Comparison of ENCODE assay signal across 12 mouse cellular contexts in the genomic region with DNA sequence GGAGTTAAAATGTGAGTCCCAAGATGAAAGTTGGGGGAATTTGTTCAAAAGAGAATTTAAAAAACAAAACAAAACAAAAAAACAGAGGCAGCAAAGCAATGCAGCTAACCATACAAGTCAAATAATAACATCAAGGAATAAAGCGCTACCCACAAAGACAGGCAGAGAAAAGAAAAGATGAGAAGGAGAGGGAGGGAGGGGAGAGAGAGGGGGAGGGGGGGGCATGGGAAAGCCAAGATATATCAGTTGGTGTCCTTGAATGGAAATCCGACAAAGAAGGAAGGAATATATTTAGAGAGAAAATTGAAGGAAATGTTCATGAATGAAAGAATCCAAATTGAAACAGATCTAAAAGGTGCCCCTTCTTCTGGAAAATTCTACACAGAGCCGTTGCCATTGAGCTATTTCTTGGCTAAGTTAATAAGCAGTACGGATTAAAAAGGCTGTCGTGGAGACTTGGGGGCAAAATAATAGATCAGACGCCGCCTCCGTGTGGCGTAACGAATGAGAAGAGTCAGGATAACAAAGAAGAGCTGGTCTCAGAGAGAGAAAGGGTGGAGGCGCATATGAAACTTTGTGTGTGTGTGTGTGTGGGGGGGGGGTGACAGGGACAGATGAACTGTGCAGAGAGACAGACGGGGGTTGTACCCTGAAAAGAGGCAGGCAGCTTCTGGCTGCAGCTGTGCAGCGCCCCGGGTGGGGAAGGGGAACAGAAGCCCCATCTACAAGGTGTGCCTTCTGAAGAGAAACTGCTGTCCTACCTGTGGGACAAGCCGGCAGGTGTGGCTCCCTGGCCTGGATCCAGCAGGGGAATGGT.
DNase-seq lines count a peak whose midpoint lies in the region; ATAC-seq lines count a peak whose summit lies in the region.
"Had no signal": no experiment of that assay in that cellular context is flagged by ENCODE, and none has a peak within 500 bp of the region (broad histone marks: within the 10 kb centered on the region; RNA-seq: fewer than 3 reads in every experiment).

No protein-coding gene starts in this region.

- DNase-seq in heart, embryonic 10.5 days (ENCODE audit: low spot score) = peak; percentile 58
- no peak for DNase-seq in heart, postnatal 36 days
- peak; percentile 20 for DNase-seq in forebrain, embryonic 10.5 days (ENCODE audit: extremely low spot score, low spot score)
- peak; percentile 70 for DNase-seq in neural tube, embryonic 11.5 days (ENCODE audit: low spot score)
- DNase-seq in frontal cortex, postnatal 10 days (ENCODE audit: low spot score in 2 of 2) = no peak
- no peak for DNase-seq in layer of hippocampus, adult 9-10 months (ENCODE audit: low spot score)
- DNase-seq: heart, adult 2 months; liver, postnatal 0 days; right cerebral cortex, adult 18-20 months had no signal

- 67% methylated on average over 15 of the region's 15 CpGs for WGBS in heart, embryonic 10.5 days
- WGBS in forebrain, embryonic 10.5 days = 25% methylated on average over 15 of the region's 15 CpGs
- WGBS in hindbrain, embryonic 15.5 days = 13% methylated on average over 15 of the region's 15 CpGs
- 29% methylated on average over 15 of the region's 15 CpGs for WGBS in neural tube, embryonic 11.5 days
- 62% methylated on average over 15 of the region's 15 CpGs for WGBS in intestine, embryonic 16.5 days

- H3K27ac ChIP-seq in heart, embryonic 10.5 days = no peak overlapping the region
- peak overlapping the region; percentile 81 for H3K27ac ChIP-seq in forebrain, embryonic 10.5 days
- H3K27ac ChIP-seq in hindbrain, embryonic 15.5 days (replicated peaks) = no peak overlapping the region; the same call in 1 of the 2 replicates
- 0 out of 2 replicates have a peak overlapping the region, but pooled peaks have one; percentile 3 for H3K27ac ChIP-seq in neural tube, embryonic 11.5 days (ENCODE audit: low read depth, low read length)
- no peak overlapping the region for H3K27ac ChIP-seq in intestine, embryonic 16.5 days (ENCODE audit: low read length)
- H3K27ac ChIP-seq: heart, adult 2 months; intestine, embryonic 15.5 days had no signal

- intact Hi-C loops in heart, postnatal 36 days (cut with DNase I) = no loop called here

- H3K9ac ChIP-seq in hindbrain, embryonic 15.5 days = no peak overlapping the region
- no peak overlapping the region for H3K9ac ChIP-seq in neural tube, embryonic 11.5 days (ENCODE audit: low read length)
- no peak overlapping the region for H3K9ac ChIP-seq in intestine, embryonic 16.5 days (ENCODE audit: low read depth, low read length)
- H3K9ac ChIP-seq: intestine, embryonic 15.5 days; liver, postnatal 0 days had no signal

- H3K9me3 ChIP-seq in heart, embryonic 10.5 days = no peaks in the 10 kb centered on the region
- peaks cover 5% of the 10 kb centered on the region; the same call in 1 of the 2 replicates for H3K9me3 ChIP-seq in forebrain, embryonic 10.5 days
- no peaks in the 10 kb centered on the region for H3K9me3 ChIP-seq in hindbrain, embryonic 15.5 days
- H3K9me3 ChIP-seq in neural tube, embryonic 11.5 days (ENCODE audit: control insufficient read depth, low read length) = no peaks in the 10 kb centered on the region
- H3K9me3 ChIP-seq in intestine, embryonic 16.5 days (ENCODE audit: control insufficient read depth, low read length) = peaks cover 3% of the 10 kb centered on the region; the same call in 1 of the 2 replicates
- H3K9me3 ChIP-seq: intestine, embryonic 15.5 days had no signal

- H3K4me1 ChIP-seq in heart, embryonic 10.5 days = peaks cover 4% of the 10 kb centered on the region; the same call in 1 of the 2 replicates
- H3K4me1 ChIP-seq in forebrain, embryonic 10.5 days = peaks cover 42% of the 10 kb centered on the region
- peaks cover 21% of the 10 kb centered on the region; the same call in 1 of the 2 replicates for H3K4me1 ChIP-seq in hindbrain, embryonic 15.5 days (replicated peaks)
- 0 out of 2 replicates have a peak, but pooled peaks cover 7% of the 10 kb centered on the region for H3K4me1 ChIP-seq in neural tube, embryonic 11.5 days (ENCODE audit: control insufficient read depth, insufficient read depth, low read length)
- H3K4me1 ChIP-seq in intestine, embryonic 16.5 days (ENCODE audit: control insufficient read depth, insufficient read depth, low read length) = no peaks in the 10 kb centered on the region
- H3K4me1 ChIP-seq: intestine, embryonic 15.5 days had no signal

- H3K36me3 ChIP-seq in heart, embryonic 10.5 days = no peaks in the 10 kb centered on the region
- H3K36me3 ChIP-seq in forebrain, embryonic 10.5 days (replicated peaks) = no peaks in the 10 kb centered on the region
- H3K36me3 ChIP-seq in hindbrain, embryonic 15.5 days = no peaks in the 10 kb centered on the region
- H3K36me3 ChIP-seq in neural tube, embryonic 11.5 days (ENCODE audit: control insufficient read depth, insufficient read depth, low read length) = no peaks in the 10 kb centered on the region
- H3K36me3 ChIP-seq in intestine, embryonic 16.5 days (ENCODE audit: control insufficient read depth, insufficient read depth, low read length) = no peaks in the 10 kb centered on the region
- H3K36me3 ChIP-seq: intestine, embryonic 15.5 days had no signal

- peak; percentile 66; the same call in 1 of the 2 replicates for ATAC-seq in hindbrain, embryonic 15.5 days (ENCODE audit: low FRiP score, low read depth)
- peak; percentile 67 for ATAC-seq in neural tube, embryonic 11.5 days (ENCODE audit: insufficient read depth, low FRiP score, low TSS enrichment)
- ATAC-seq in intestine, embryonic 16.5 days = no peak
- ATAC-seq: intestine, embryonic 15.5 days; liver, postnatal 0 days had no signal

- no peak overlapping the region for H3K4me3 ChIP-seq in heart, embryonic 10.5 days
- H3K4me3 ChIP-seq in forebrain, embryonic 10.5 days = peak overlapping the region; percentile 16; the same call in 1 of the 2 replicates
- no peak overlapping the region for H3K4me3 ChIP-seq in hindbrain, embryonic 15.5 days
- H3K4me3 ChIP-seq in neural tube, embryonic 11.5 days (ENCODE audit: low read depth, low read length) = no peak overlapping the region
- H3K4me3 ChIP-seq in intestine, embryonic 16.5 days (ENCODE audit: low read length) = no peak overlapping the region
- H3K4me3 ChIP-seq: heart, adult 2 months; intestine, embryonic 15.5 days had no signal

- peaks cover 7% of the 10 kb centered on the region; the same call in 1 of the 2 replicates for H3K27me3 ChIP-seq in heart, embryonic 10.5 days (ENCODE audit: insufficient read depth, poor library complexity, severe bottlenecking)
- H3K27me3 ChIP-seq in forebrain, embryonic 10.5 days (ENCODE audit: poor library complexity, severe bottlenecking) = peaks cover 13% of the 10 kb centered on the region
- H3K27me3 ChIP-seq in hindbrain, embryonic 15.5 days = no peaks in the 10 kb centered on the region
- H3K27me3 ChIP-seq in neural tube, embryonic 11.5 days (ENCODE audit: control insufficient read depth, insufficient read depth, low read length) = no peaks in the 10 kb centered on the region
- H3K27me3 ChIP-seq in intestine, embryonic 16.5 days (replicated peaks; ENCODE audit: control insufficient read depth, insufficient read depth, low read length) = no peaks in the 10 kb centered on the region
- H3K27me3 ChIP-seq: intestine, embryonic 15.5 days had no signal

- 0 out of 2 replicates have a peak overlapping the region, but pooled peaks have one; percentile 1 for H3K4me2 ChIP-seq in hindbrain, embryonic 15.5 days
- no peak overlapping the region for H3K4me2 ChIP-seq in neural tube, embryonic 11.5 days (ENCODE audit: low read depth)
- no peak overlapping the region for H3K4me2 ChIP-seq in intestine, embryonic 16.5 days (ENCODE audit: low read depth, low read length)
- H3K4me2 ChIP-seq: intestine, embryonic 15.5 days had no signal

Comparison
In these comparisons a context has a peak if more than half of its experiments do, and no peak if none do; other contexts are left out.
1. DNase-seq: peak in heart, embryonic 10.5 days (single experiment), forebrain, embryonic 10.5 days (single experiment) and neural tube, embryonic 11.5 days (single experiment); none in heart, postnatal 36 days (0 of 2), frontal cortex, postnatal 10 days (0 of 2) and layer of hippocampus, adult 9-10 months (single experiment).
2. H3K27ac ChIP-seq: peak in forebrain, embryonic 10.5 days (single experiment) and neural tube, embryonic 11.5 days (single experiment); none in heart, embryonic 10.5 days (single experiment), hindbrain, embryonic 15.5 days (single experiment) and intestine, embryonic 16.5 days (single experiment).